Mouse (Mus musculus): ENCODE measurements around the gene Mrpl21.

The Mrpl21 gene

GRCm38 (mm10) chr19:3282572-3283467 lies at the start of gene Mrpl21, which contains the start of gene Ighmbp2:
Gene Mrpl21, plus strand, starts transcription at chr19:3282901.
Gene Ighmbp2, minus strand, starts transcription at chr19:3283017.
- DNase-seq, result peak; percentile 95

- DNase-seq, result no peak
Measured at GRCm38 (mm10) chr19:3260016-3260415, 22.7 kb upstream of the Mrpl21 start.

GRCm38 (mm10) chr19:3260591-3260990 lies 22.1 kb upstream of the Mrpl21 start:
- no peak for DNase-seq

GRCm38 (mm10) chr19:3261336-3261735 lies 21.4 kb upstream of the Mrpl21 start:
- DNase-seq, result no peak

- DNase-seq, result no peak
Measured at GRCm38 (mm10) chr19:3261764-3262525, 20.8 kb upstream of the Mrpl21 start.

- no peak for DNase-seq
Measured at GRCm38 (mm10) chr19:3264348-3264747, 18.4 kb upstream of the Mrpl21 start.

GRCm38 (mm10) chr19:3265180-3265579 lies 17.5 kb upstream of the Mrpl21 start:
- no peak for DNase-seq

- DNase-seq, result no peak
Measured at GRCm38 (mm10) chr19:3266136-3266535, 16.6 kb upstream of the Mrpl21 start.

- no peak for DNase-seq
Measured at GRCm38 (mm10) chr19:3266676-3267075, 16.0 kb upstream of the Mrpl21 start.

GRCm38 (mm10) chr19:3267340-3267739 lies 15.4 kb upstream of the Mrpl21 start:
- no peak for DNase-seq

- no peak for DNase-seq
Measured at GRCm38 (mm10) chr19:3268218-3268980, 14.3 kb upstream of the Mrpl21 start.

GRCm38 (mm10) chr19:3269279-3269678 lies 13.4 kb upstream of the Mrpl21 start:
- DNase-seq, result no peak

- DNase-seq, result no peak
Measured at GRCm38 (mm10) chr19:3269803-3270202, 12.9 kb upstream of the Mrpl21 start.

- no peak for DNase-seq
Measured at GRCm38 (mm10) chr19:3271366-3271765, 11.3 kb upstream of the Mrpl21 start.

- no peak for DNase-seq
Measured at GRCm38 (mm10) chr19:3273331-3273730, 9.4 kb upstream of the Mrpl21 start.

GRCm38 (mm10) chr19:3275744-3276365 lies 6.8 kb upstream of the Mrpl21 start:
- DNase-seq, result no peak

GRCm38 (mm10) chr19:3281886-3282285 lies 815 bp upstream of the Mrpl21 start:
- no peak for DNase-seq

- no peak for DNase-seq
Measured at GRCm38 (mm10) chr19:3289006-3289405, 6.3 kb downstream of the Mrpl21 start.

- DNase-seq, result peak; percentile 71
Measured at GRCm38 (mm10) chr19:3292028-3292427, 9.3 kb downstream of the Mrpl21 start.

GRCm38 (mm10) chr19:3292993-3293392 lies 10.3 kb downstream of the Mrpl21 start:
- DNase-seq, result no peak

GRCm38 (mm10) chr19:3295245-3295644 lies 12.5 kb downstream of the Mrpl21 start:
- DNase-seq, result no peak

- no peak for DNase-seq
Measured at GRCm38 (mm10) chr19:3297034-3297433, 14.3 kb downstream of the Mrpl21 start.

GRCm38 (mm10) chr19:3297775-3298174 lies 15.1 kb downstream of the Mrpl21 start:
- peak; percentile 58 for DNase-seq

Measured in kidney, adult 9 months (tissue).